Mouse (Mus musculus) spleen, adult 12 weeks (tissue): ENCODE data around the gene Ndufa6.
"Not testable (repeated sequence)": the region's sequence is repeated elsewhere in the genome, so short reads cannot be mapped to it uniquely, and the experiment has no call there.

Source experiments
- DNase-seq: peaks from one replicate; pipeline ENCODE4 v3.0.0; 2022; ENCODE audit warnings: low spot score

The Ndufa6 gene

DNA sequence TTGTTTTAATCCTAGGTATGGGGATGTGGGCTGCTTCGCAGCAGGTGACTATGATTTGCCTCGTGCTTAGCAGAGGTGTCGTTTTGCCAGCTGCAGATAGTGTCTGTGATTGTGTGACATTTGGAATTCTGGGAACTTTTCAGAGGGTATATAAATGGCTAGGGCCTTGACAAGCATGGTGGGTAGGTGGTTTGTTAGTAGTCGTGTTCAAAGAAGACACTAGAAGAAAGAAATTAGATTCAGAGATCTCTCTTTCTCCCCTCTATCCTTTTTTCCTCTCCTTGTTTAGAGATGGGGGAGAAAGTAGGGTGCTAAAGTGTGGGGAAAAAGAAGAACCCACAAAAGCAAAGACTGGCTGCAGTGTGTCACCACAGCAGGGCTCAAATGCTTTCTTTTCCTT lies 14.0 kb upstream of the Ndufa6 start:
- no peak for DNase-seq

GRCm38 (mm10) chr15:82364561-82364960 lies 10.4 kb upstream of the Ndufa6 start:
- DNase-seq, result not testable (repeated sequence)

- not testable (repeated sequence) for DNase-seq
These were observed 9.7 kb upstream of the Ndufa6 start for GRCm38 (mm10) chr15:82363801-82364200.

- no peak for DNase-seq
These were observed 8.1 kb upstream of the Ndufa6 start for GRCm38 (mm10) chr15:82362234-82362633.

GRCm38 (mm10) chr15:82361459-82362018 lies 7.4 kb upstream of the Ndufa6 start:
- DNase-seq, result no peak

GRCm38 (mm10) chr15:82358431-82359260 lies 4.5 kb upstream of the Ndufa6 start:
- no peak for DNase-seq

GRCm38 (mm10) chr15:82353745-82354113 lies 393 bp downstream of the Ndufa6 start:
- DNase-seq, result no peak

GRCm38 (mm10) chr15:82353078-82353744 lies 911 bp downstream of the Ndufa6 start:
- DNase-seq, result no peak

DNA sequence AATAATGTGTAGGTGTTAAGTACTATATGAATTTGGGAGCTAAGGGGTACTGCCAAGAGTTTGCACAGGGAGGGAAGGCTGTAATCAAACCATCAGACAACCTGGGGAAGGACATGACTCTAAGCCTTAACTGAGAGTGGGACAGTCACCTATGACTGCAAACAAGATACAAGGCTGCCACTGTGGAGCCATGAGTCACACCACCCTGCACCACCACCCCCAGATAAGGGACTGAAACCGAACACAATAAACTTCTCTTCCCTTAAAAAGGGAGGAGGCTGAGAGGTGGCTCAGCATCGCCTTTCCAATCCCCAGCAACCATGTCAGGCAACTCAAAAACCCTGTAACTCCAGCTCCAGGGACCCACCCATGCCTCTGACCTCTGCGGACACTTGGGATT lies 2.6 kb downstream of the Ndufa6 start:
- no peak for DNase-seq

DNA sequence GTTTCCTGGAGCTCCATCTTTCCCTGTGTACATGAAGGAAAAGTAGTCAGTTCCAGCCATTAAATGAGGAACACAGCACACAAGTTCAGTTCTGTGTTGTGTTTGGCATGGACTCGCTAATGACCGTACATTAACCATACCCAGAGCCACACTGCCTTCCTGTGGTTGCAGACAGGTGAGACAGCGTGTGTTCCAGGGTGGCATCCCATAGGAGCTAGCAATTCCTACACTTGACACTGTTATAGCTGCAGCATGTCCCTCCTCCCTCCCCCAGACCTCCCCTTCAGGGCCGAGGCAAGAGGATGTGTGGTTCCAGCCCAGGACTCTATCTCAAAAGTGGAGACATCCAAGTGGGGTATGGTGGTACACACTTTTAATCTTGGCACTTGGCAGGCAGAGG lies 3.8 kb downstream of the Ndufa6 start:
- no peak for DNase-seq

DNA sequence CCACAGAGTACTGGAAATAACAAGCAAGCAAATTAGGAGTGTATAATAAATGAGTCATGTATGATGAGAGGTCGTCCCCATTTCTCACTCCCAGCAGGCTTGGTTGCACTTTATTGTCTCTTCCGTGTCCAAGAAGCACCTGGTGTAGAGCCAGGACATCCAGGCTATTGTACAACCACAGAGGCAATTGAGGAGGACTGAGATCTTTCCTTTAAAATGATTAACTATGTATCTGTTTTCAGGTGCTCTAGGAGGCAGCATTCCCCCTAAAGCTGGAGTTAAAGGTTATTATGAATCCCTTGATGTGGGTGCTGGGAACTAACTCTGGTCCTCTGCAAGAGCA lies 5.2 kb downstream of the Ndufa6 start:
- no peak for DNase-seq

DNA sequence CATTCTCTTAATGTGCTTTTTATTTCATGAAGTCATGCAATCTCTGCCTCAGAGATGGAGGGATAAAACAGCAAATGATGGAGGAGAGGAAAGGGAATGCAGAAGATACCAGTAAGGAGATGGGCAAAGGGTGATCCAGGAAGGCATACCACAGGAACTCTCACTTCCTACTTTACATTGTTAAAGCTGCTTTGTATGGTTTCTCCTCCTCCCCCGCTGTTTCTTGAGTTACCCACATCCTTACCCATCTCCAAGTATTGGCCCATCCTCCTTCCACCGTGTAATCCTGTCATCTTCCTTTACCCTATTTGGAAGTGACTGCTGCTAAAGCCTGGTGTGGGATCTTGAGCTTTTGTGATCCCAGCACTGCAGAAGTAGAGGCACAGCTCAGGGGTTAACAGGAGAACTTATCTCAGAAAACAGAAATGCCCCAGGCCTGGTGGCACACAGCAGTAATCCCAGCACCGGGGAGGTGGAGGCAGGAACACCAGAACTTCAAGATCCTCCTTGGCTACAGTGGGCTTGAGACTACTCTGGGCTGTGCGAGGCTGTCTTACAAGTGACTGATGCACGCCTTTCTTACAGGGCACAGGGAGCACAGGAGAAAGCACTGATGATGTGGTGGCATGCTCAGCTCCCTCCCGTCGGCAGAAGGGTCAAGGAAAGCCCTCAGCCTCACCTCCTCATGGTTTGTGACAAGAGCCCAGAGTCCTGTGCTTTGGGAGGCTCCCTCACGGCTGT lies 5.7 kb downstream of the Ndufa6 start:
- DNase-seq, result no peak

GRCm38 (mm10) chr15:82347852-82348251 lies 6.3 kb downstream of the Ndufa6 start:
- no peak for DNase-seq

DNA sequence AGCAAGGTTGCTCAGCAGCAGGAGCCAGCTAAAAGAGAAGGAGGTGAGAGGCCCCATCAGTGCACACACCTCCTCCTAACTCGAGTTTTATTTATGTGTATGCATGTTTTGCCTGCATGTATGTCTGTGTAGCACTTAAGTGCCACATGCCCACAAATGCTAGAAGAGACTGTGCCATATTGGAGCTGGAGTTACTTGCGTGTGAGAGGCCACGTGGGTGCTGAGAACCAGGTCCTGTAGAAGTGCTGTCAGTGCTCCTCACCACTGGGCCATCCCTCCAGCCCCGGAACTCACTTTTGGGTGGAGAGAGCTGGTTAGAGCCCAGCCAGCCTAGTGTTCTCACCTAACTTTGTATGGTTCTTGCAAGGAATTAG lies 6.8 kb downstream of the Ndufa6 start:
- no peak for DNase-seq

DNA sequence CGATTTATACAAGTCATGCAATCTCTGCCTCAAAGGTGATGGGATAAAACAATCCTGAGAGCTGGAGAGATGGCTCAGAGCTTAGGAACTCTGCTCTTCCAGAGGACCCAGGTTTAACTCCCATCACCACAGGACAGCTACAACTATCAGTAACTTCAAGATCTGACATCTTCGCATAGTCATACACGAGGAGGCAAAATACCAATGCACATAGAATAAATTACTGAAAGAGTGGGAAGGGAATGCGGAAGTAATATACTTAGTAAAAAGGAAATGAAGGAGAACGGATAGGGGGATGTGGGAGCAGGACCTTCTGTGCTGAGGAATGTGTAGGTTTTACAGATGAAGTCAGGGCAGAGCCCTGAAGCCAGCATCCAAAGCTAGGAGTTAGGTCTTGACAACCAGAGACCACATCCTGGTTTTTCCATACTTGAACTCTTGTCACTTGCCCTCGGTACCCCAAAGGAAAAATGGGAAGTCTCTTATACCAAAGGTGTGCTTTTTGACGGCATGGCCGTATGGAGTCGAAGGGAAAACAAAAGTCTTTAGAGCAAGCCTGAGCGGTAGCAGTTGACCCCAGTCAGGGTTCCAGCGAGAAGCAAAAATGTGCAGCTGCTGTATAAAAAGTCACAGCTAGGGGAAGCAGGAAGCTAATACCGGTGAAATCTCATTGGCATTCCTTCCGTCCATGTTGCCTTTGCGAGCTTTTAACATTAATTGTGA lies 7.4 kb downstream of the Ndufa6 start:
- no peak for DNase-seq

DNA sequence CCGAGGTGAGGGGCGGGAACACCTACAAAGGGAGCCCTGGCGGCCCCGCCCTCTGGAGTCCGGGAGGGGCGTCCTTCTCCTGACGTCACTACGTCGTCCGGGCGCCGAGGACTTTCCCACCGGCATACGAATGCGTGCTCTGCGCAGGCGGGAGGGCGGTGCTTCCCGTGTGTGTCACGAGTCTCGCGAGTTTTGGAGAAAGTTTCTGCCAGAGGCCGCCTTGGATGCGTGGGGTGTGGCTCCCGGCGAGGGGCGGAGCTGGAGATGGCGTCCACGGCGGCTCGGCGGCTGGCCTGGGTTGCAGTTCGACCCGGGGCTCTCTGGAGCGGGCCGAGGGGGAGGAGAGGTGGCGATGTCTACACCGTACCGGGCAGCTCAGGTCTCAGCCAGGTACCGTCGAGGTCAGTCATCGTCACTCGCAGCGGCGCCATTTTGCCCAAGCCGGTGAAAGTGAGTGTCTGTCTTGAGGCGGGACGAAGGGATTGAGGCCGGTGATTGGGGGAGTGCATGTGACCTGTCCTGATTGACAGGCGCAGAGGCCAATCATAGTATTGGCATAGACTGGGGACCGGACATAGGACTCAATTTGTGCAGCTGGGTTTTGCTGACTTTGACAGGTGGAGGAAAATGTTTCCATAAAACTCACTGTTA lies 8.2 kb downstream of the Ndufa6 start:
- peak; percentile 98 for DNase-seq

GRCm38 (mm10) chr15:82344971-82345370 lies 9.2 kb downstream of the Ndufa6 start:
- no peak for DNase-seq

DNA sequence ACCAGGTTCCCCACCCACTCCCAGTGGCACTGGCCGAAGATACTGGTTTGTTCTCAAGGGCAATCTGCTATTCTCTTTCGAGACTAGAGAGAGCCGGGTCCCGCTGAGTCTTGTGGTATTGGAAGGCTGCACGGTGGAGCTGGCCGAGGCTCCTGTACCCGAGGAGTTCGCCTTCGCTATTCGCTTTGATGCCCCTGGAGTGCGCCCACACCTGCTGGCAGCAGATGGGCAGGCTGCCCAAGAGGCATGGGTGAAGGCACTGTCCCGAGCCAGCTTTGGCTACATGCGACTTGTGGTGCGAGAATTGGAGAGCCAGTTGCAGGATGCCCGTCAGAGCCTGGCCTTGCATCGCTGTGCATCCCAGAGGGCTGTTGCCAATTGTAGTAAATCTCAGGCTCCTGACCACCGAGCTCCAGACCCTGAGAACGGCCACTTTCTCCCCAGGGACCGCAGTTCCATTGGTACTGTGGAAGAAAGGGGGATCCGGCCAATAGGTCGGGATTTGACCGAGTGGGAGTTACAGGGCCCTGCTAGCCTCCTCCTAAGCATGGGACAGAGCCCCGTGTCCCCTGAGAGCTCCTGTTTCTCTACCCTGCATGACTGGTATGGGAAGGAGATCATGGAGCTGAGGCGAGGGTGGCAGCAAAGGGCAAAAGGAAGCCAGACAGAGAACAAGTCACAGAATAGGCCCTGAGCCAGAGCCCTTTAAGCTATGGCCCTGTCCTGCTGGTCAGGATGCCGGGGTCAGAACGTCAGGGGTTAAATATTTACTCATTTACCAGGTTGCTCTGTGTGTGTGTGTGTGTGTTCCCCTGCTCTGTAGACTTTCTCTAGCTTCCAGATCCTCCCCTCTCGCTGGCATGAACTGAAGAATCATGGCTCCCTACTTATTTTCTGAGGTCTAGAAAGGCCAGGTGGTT lies 10.5 kb downstream of the Ndufa6 start:
- no peak for DNase-seq

DNA sequence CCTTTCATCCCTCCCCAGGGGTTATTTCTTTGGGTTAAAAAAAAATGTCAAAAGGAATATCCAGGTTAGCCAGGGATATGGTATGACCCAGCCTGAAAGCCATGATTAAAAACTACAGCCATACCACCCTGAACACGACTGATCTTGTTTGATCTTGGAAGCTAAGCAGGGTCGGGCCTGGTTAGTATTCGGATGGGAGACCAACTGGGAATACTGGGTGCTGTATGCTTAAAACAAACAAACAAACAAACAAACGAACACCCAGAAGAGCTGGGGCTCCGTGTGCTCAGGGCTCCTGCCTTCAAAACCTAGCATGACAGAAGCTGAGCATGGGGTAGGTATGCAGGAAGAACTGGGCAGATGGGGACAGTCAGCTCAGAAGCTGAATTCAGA lies 11.6 kb downstream of the Ndufa6 start:
- DNase-seq, result no peak
